Mouse (Mus musculus): Measurements from ENCODE around the gene Klf13. TPM values are rescaled to one million over a fixed set of nuclear protein-coding genes. Genes with fewer than 3 reads are reported as not detected.

Gene Klf13
- polyA plus RNA-seq, 1 experiment from 2014 or later, result 24.9 TPM

GRCm38 (mm10) chr7:63933905-63934304 lies 4.8 kb downstream of the Klf13 start:
- 81% methylated on average over 6 of the region's 6 CpGs for WGBS
- no peak for DNase-seq
- Histone ChIP-seq H3K36me3 (ENCODE audit: control insufficient read depth, insufficient read depth, low read length) (no peaks in the 10 kb centered on the region), H3K27ac (replicated peaks; ENCODE audit: low read depth, low read length) (no peak overlapping the region), H3K4me2 (ENCODE audit: low read length) (no peak overlapping the region), H3K4me1 (ENCODE audit: control insufficient read depth, insufficient read depth, low read length) (peaks cover 16% of the 10 kb centered on the region), H3K4me3 (replicated peaks; ENCODE audit: low read depth, low read length) (no peak overlapping the region), H3K9me3 (ENCODE audit: control insufficient read depth, low read length) (no peaks in the 10 kb centered on the region), H3K9ac (replicated peaks; ENCODE audit: low read length) (no peak overlapping the region), H3K27me3 (ENCODE audit: control insufficient read depth, insufficient read depth, low read length) (no peaks in the 10 kb centered on the region)
- ATAC-seq (ENCODE audit: low FRiP score, low TSS enrichment), result no peak

DNA sequence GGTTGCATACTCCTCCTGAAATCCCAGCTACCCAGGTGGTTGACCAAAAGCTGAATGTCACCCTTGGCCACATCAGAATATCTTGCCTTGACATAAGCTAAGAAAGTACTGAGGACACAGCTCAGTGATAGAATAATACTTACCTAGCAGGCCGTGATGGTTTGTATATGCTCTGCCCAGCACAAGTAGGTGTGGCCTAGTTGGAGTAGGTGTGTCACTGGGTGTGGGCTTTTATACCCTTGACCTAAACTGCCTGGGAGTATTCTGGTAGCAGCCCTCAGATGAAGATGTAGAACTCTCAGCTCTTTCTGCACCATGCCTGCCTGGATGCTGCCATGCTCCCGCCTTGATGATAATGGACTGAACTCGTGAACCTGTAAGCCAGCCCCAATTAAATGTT lies 6.3 kb downstream of the Klf13 start:
- Histone ChIP-seq H3K4me3 (replicated peaks; ENCODE audit: low read depth, low read length) (no peak overlapping the region), H3K9me3 (ENCODE audit: control insufficient read depth, low read length) (no peaks in the 10 kb centered on the region), H3K27ac (replicated peaks; ENCODE audit: low read depth, low read length) (no peak overlapping the region), H3K4me2 (ENCODE audit: low read length) (no peak overlapping the region), H3K4me1 (ENCODE audit: control insufficient read depth, insufficient read depth, low read length) (peaks cover 16% of the 10 kb centered on the region), H3K9ac (replicated peaks; ENCODE audit: low read length) (no peak overlapping the region), H3K27me3 (ENCODE audit: control insufficient read depth, insufficient read depth, low read length) (no peaks in the 10 kb centered on the region), H3K36me3 (ENCODE audit: control insufficient read depth, insufficient read depth, low read length) (no peaks in the 10 kb centered on the region)
- 94% methylated on average over 3 of the region's 3 CpGs for WGBS
- DNase-seq, result no peak
- no peak for ATAC-seq (ENCODE audit: low FRiP score, low TSS enrichment)

- Histone ChIP-seq H3K4me3 (replicated peaks; ENCODE audit: low read depth, low read length) (no peak overlapping the region), H3K9ac (replicated peaks; ENCODE audit: low read length) (no peak overlapping the region), H3K9me3 (ENCODE audit: control insufficient read depth, low read length) (no peaks in the 10 kb centered on the region), H3K4me1 (ENCODE audit: control insufficient read depth, insufficient read depth, low read length) (peaks cover 15% of the 10 kb centered on the region), H3K27ac (replicated peaks; ENCODE audit: low read depth, low read length) (no peak overlapping the region), H3K36me3 (ENCODE audit: control insufficient read depth, insufficient read depth, low read length) (no peaks in the 10 kb centered on the region), H3K4me2 (ENCODE audit: low read length) (no peak overlapping the region), H3K27me3 (ENCODE audit: control insufficient read depth, insufficient read depth, low read length) (no peaks in the 10 kb centered on the region)
- WGBS, result 89% methylated on average over 5 of the region's 5 CpGs
- DNase-seq, result no peak
- no peak for ATAC-seq (ENCODE audit: low FRiP score, low TSS enrichment)
Observed at GRCm38 (mm10) chr7:63930766-63931165, 7.9 kb downstream of the Klf13 start.

DNA sequence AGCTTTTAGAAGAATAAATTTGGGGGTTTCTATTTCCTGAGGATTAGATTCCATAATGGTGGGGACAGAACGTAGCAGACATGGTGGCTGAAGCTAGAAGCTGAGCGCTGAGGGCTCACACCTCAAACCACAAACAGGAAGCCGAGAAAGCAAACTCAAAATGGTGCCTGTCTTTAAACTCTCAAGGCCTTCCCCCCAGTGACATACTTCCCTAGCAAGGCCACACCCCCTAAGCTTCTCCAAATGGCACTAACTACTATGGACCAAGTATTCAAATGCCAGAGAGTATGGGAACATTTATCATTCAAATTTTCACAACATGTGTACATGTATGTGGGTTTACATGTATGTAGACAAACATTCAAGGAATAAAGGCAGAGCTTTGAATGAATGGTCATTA lies 8.6 kb downstream of the Klf13 start:
- H3K4me3 ChIP-seq (replicated peaks; ENCODE audit: low read depth, low read length), result no peak overlapping the region
- whole genome bisulfite sequencing, result 97% methylated on average over 3 of the region's 3 CpGs
- H3K4me2 ChIP-seq (ENCODE audit: low read length), result no peak overlapping the region
- no peak overlapping the region for H3K27ac ChIP-seq (replicated peaks; ENCODE audit: low read depth, low read length)
- no peak for DNase-seq
- no peak for ATAC-seq (ENCODE audit: low FRiP score, low TSS enrichment)
- H3K9me3 ChIP-seq (ENCODE audit: control insufficient read depth, low read length), result no peaks in the 10 kb centered on the region
- no peaks in the 10 kb centered on the region for H3K36me3 ChIP-seq (ENCODE audit: control insufficient read depth, insufficient read depth, low read length)
- peaks cover 15% of the 10 kb centered on the region for H3K4me1 ChIP-seq (ENCODE audit: control insufficient read depth, insufficient read depth, low read length)
- no peak overlapping the region for H3K9ac ChIP-seq (replicated peaks; ENCODE audit: low read length)
- no peaks in the 10 kb centered on the region for H3K27me3 ChIP-seq (ENCODE audit: control insufficient read depth, insufficient read depth, low read length)

GRCm38 (mm10) chr7:63929080-63929479 lies 9.6 kb downstream of the Klf13 start:
- DNase-seq, result no peak
- 90% methylated on average over 4 of the region's 4 CpGs for WGBS
- H3K36me3 ChIP-seq (ENCODE audit: control insufficient read depth, insufficient read depth, low read length), result no peaks in the 10 kb centered on the region
- H3K27ac ChIP-seq (replicated peaks; ENCODE audit: low read depth, low read length), result no peak overlapping the region
- H3K27me3 ChIP-seq (ENCODE audit: control insufficient read depth, insufficient read depth, low read length), result no peaks in the 10 kb centered on the region
- no peak for ATAC-seq (ENCODE audit: low FRiP score, low TSS enrichment)
- no peak overlapping the region for H3K9ac ChIP-seq (replicated peaks; ENCODE audit: low read length)
- H3K4me3 ChIP-seq (replicated peaks; ENCODE audit: low read depth, low read length), result no peak overlapping the region
- H3K4me1 ChIP-seq (ENCODE audit: control insufficient read depth, insufficient read depth, low read length), result peaks cover 14% of the 10 kb centered on the region
- H3K4me2 ChIP-seq (ENCODE audit: low read length), result no peak overlapping the region
- H3K9me3 ChIP-seq (ENCODE audit: control insufficient read depth, low read length), result no peaks in the 10 kb centered on the region

DNA sequence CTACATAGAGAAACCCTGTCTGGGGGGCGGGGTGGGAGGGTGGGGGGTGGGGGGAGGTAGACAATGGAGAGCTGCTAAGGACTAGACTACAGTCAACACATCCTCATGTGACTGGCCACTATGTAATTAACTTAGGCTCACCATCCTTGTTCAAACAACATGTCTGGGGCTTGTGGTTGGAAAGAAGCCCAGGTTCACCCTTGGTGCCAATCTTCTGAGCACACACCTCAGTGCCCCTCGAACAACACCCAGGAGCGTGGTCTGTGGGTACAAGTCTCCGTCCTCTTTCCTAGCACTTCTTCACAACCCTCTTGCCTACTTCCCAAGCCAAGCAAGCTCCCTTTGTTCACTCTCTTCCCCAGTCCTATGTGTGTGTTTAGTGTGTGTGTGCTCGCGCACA lies 11.6 kb downstream of the Klf13 start:
- DNase-seq (no peak), ATAC-seq (ENCODE audit: low FRiP score, low TSS enrichment) (no peak)
- no peaks in the 10 kb centered on the region for H3K27me3 ChIP-seq (ENCODE audit: control insufficient read depth, insufficient read depth, low read length)
- WGBS, result 96% methylated on average over 6 of the region's 6 CpGs
- no peak overlapping the region for H3K27ac ChIP-seq (replicated peaks; ENCODE audit: low read depth, low read length)
- H3K4me1 ChIP-seq (ENCODE audit: control insufficient read depth, insufficient read depth, low read length), result peaks cover 14% of the 10 kb centered on the region
- H3K36me3 ChIP-seq (ENCODE audit: control insufficient read depth, insufficient read depth, low read length), result no peaks in the 10 kb centered on the region
- H3K4me2 ChIP-seq (ENCODE audit: low read length), result no peak overlapping the region
- H3K4me3 ChIP-seq (replicated peaks; ENCODE audit: low read depth, low read length), result no peak overlapping the region
- H3K9ac ChIP-seq (replicated peaks; ENCODE audit: low read length), result no peak overlapping the region
- H3K9me3 ChIP-seq (ENCODE audit: control insufficient read depth, low read length), result no peaks in the 10 kb centered on the region

GRCm38 (mm10) chr7:63926492-63926891 lies 12.2 kb downstream of the Klf13 start:
- 81% methylated on average over 3 of the region's 3 CpGs for WGBS
- Histone ChIP-seq H3K27me3 (ENCODE audit: control insufficient read depth, insufficient read depth, low read length) (no peaks in the 10 kb centered on the region), H3K36me3 (ENCODE audit: control insufficient read depth, insufficient read depth, low read length) (no peaks in the 10 kb centered on the region), H3K4me2 (ENCODE audit: low read length) (no peak overlapping the region), H3K4me3 (replicated peaks; ENCODE audit: low read depth, low read length) (no peak overlapping the region), H3K9me3 (ENCODE audit: control insufficient read depth, low read length) (no peaks in the 10 kb centered on the region), H3K4me1 (ENCODE audit: control insufficient read depth, insufficient read depth, low read length) (peaks cover 14% of the 10 kb centered on the region), H3K27ac (replicated peaks; ENCODE audit: low read depth, low read length) (no peak overlapping the region), H3K9ac (replicated peaks; ENCODE audit: low read length) (no peak overlapping the region)
- ATAC-seq (ENCODE audit: low FRiP score, low TSS enrichment) (no peak), DNase-seq (no peak)

GRCm38 (mm10) chr7:63925413-63926360 lies 13.0 kb downstream of the Klf13 start:
- Histone ChIP-seq H3K27ac (replicated peaks; ENCODE audit: low read depth, low read length) (no peak overlapping the region), H3K4me1 (ENCODE audit: control insufficient read depth, insufficient read depth, low read length) (peaks cover 14% of the 10 kb centered on the region), H3K4me3 (replicated peaks; ENCODE audit: low read depth, low read length) (no peak overlapping the region), H3K9ac (replicated peaks; ENCODE audit: low read length) (no peak overlapping the region), H3K4me2 (ENCODE audit: low read length) (no peak overlapping the region), H3K27me3 (ENCODE audit: control insufficient read depth, insufficient read depth, low read length) (no peaks in the 10 kb centered on the region), H3K36me3 (ENCODE audit: control insufficient read depth, insufficient read depth, low read length) (no peaks in the 10 kb centered on the region), H3K9me3 (ENCODE audit: control insufficient read depth, low read length) (no peaks in the 10 kb centered on the region)
- 79% methylated on average over 14 of the region's 14 CpGs for WGBS
- DNase-seq (peak; percentile 43), ATAC-seq (ENCODE audit: low FRiP score, low TSS enrichment) (0 out of 2 replicates have a peak, but pooled peaks have one; percentile 22)
